Mouse (Mus musculus): ENCODE measurements at regions not wholly inside any gene's neighbourhood (a gene's known extent, or its start where the extent isn't known, plus 50 kb on each side); places are given as distances from the start of the nearest gene placed in this dataset.

- H3K27me3 ChIP-seq (ENCODE audit: control insufficient read depth, insufficient read depth, low read length): no peaks in the 10 kb centered on the region
- no peaks in the 10 kb centered on the region for H3K36me3 ChIP-seq (ENCODE audit: control insufficient read depth, insufficient read depth, low read length)
- H3K9me3 ChIP-seq (ENCODE audit: control insufficient read depth, low read depth, low read length): no peaks in the 10 kb centered on the region
- H3K4me2 ChIP-seq (replicated peaks; ENCODE audit: low read depth, low read length): no peak overlapping the region
- 13% methylated on average over 11 of the region's 11 CpGs for WGBS
- ATAC-seq (ENCODE audit: insufficient number of reproducible peaks, insufficient read depth, low FRiP score, low read depth): peak; percentile 42; the same call in 1 of the 2 replicates
- no peak overlapping the region for H3K4me3 ChIP-seq (ENCODE audit: low read depth, low read length)
- H3K4me1 ChIP-seq (ENCODE audit: control insufficient read depth, insufficient read depth, low read length): no peaks in the 10 kb centered on the region
- H3K27ac ChIP-seq (ENCODE audit: low read length): no peak overlapping the region
- H3K9ac ChIP-seq (replicated peaks; ENCODE audit: low read depth, low read length): no peak overlapping the region
These were observed 168.3 kb upstream of the Csf3r start for GRCm38 (mm10) chr4:125855983-125856591.

GRCm38 (mm10) chr4:125856781-125857180 is 167.6 kb upstream of the Csf3r start:
- Histone ChIP-seq H3K36me3 (ENCODE audit: control insufficient read depth, insufficient read depth, low read length) (no peaks in the 10 kb centered on the region), H3K27me3 (ENCODE audit: control insufficient read depth, insufficient read depth, low read length) (no peaks in the 10 kb centered on the region), H3K9ac (replicated peaks; ENCODE audit: low read depth, low read length) (no peak overlapping the region), H3K9me3 (ENCODE audit: control insufficient read depth, low read depth, low read length) (no peaks in the 10 kb centered on the region), H3K4me1 (ENCODE audit: control insufficient read depth, insufficient read depth, low read length) (no peaks in the 10 kb centered on the region), H3K4me3 (ENCODE audit: low read depth, low read length) (no peak overlapping the region), H3K27ac (ENCODE audit: low read length) (no peak overlapping the region), H3K4me2 (replicated peaks; ENCODE audit: low read depth, low read length) (no peak overlapping the region)
- WGBS: 60% methylated on average over 5 of the region's 5 CpGs
- no peak for ATAC-seq (ENCODE audit: insufficient number of reproducible peaks, insufficient read depth, low FRiP score, low read depth)

DNA sequence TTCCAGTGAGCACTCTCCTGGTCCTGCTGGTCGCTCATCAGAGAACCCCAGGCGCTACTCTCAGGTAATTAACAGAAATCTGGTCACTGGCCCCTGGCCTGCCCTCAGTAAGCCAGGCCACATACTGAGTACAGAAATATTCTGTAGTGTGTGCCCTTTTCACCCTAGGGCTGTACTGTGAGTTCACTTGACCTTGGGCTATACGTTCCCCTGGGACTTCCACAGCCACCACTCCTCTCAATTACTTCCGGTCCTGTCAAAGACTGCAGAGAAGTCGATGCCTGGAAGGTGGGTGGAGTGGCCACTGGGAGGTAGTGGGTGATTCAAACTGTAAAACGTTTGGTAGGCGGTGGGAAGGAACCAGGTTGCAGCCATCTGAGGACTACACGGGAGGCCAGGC is 159.3 kb upstream of the Csf3r start:
- no peaks in the 10 kb centered on the region for H3K27me3 ChIP-seq (ENCODE audit: control insufficient read depth, insufficient read depth, low read length)
- no peak overlapping the region for H3K4me3 ChIP-seq (ENCODE audit: low read depth, low read length)
- H3K4me1 ChIP-seq (ENCODE audit: control insufficient read depth, insufficient read depth, low read length): no peaks in the 10 kb centered on the region
- H3K36me3 ChIP-seq (ENCODE audit: control insufficient read depth, insufficient read depth, low read length): no peaks in the 10 kb centered on the region
- H3K27ac ChIP-seq (ENCODE audit: low read length): no peak overlapping the region
- no peak overlapping the region for H3K4me2 ChIP-seq (replicated peaks; ENCODE audit: low read depth, low read length)
- no peak overlapping the region for H3K9ac ChIP-seq (replicated peaks; ENCODE audit: low read depth, low read length)
- no peaks in the 10 kb centered on the region for H3K9me3 ChIP-seq (ENCODE audit: control insufficient read depth, low read depth, low read length)
- ATAC-seq (ENCODE audit: insufficient number of reproducible peaks, insufficient read depth, low FRiP score, low read depth): no peak
- WGBS: 22% methylated on average over 8 of the region's 8 CpGs

- H3K9ac ChIP-seq (replicated peaks; ENCODE audit: low read depth, low read length): no peak overlapping the region
- H3K27me3 ChIP-seq (ENCODE audit: control insufficient read depth, insufficient read depth, low read length): no peaks in the 10 kb centered on the region
- 55% methylated on average over 9 of the region's 9 CpGs for WGBS
- ATAC-seq (ENCODE audit: insufficient number of reproducible peaks, insufficient read depth, low FRiP score, low read depth): no peak
- H3K27ac ChIP-seq (ENCODE audit: low read length): no peak overlapping the region
- H3K4me3 ChIP-seq (ENCODE audit: low read depth, low read length): no peak overlapping the region
- no peaks in the 10 kb centered on the region for H3K36me3 ChIP-seq (ENCODE audit: control insufficient read depth, insufficient read depth, low read length)
- no peaks in the 10 kb centered on the region for H3K9me3 ChIP-seq (ENCODE audit: control insufficient read depth, low read depth, low read length)
- no peaks in the 10 kb centered on the region for H3K4me1 ChIP-seq (ENCODE audit: control insufficient read depth, insufficient read depth, low read length)
- no peak overlapping the region for H3K4me2 ChIP-seq (replicated peaks; ENCODE audit: low read depth, low read length)
These were observed 158.6 kb upstream of the Csf3r start for GRCm38 (mm10) chr4:125865728-125866127.

GRCm38 (mm10) chr4:125871211-125871610 is 153.1 kb upstream of the Csf3r start:
- Histone ChIP-seq H3K4me2 (replicated peaks; ENCODE audit: low read depth, low read length) (no peak overlapping the region), H3K36me3 (ENCODE audit: control insufficient read depth, insufficient read depth, low read length) (no peaks in the 10 kb centered on the region), H3K9ac (replicated peaks; ENCODE audit: low read depth, low read length) (no peak overlapping the region), H3K27ac (ENCODE audit: low read length) (no peak overlapping the region), H3K27me3 (ENCODE audit: control insufficient read depth, insufficient read depth, low read length) (no peaks in the 10 kb centered on the region), H3K4me3 (ENCODE audit: low read depth, low read length) (no peak overlapping the region), H3K4me1 (ENCODE audit: control insufficient read depth, insufficient read depth, low read length) (no peaks in the 10 kb centered on the region), H3K9me3 (ENCODE audit: control insufficient read depth, low read depth, low read length) (no peaks in the 10 kb centered on the region)
- no peak for ATAC-seq (ENCODE audit: insufficient number of reproducible peaks, insufficient read depth, low FRiP score, low read depth)
- WGBS: 74% methylated on average over 13 of the region's 13 CpGs

GRCm38 (mm10) chr4:125880028-125880427 is 144.3 kb upstream of the Csf3r start:
- no peak overlapping the region for H3K9ac ChIP-seq (replicated peaks; ENCODE audit: low read depth, low read length)

GRCm38 (mm10) chr4:125882531-125882930 is 141.8 kb upstream of the Csf3r start:
- Histone ChIP-seq H3K9me3 (ENCODE audit: control insufficient read depth, low read depth, low read length) (no peaks in the 10 kb centered on the region), H3K4me2 (replicated peaks; ENCODE audit: low read depth, low read length) (no peak overlapping the region), H3K27me3 (ENCODE audit: control insufficient read depth, insufficient read depth, low read length) (no peaks in the 10 kb centered on the region), H3K4me1 (ENCODE audit: control insufficient read depth, insufficient read depth, low read length) (peaks cover 10% of the 10 kb centered on the region; the same call in 1 of the 2 replicates), H3K4me3 (ENCODE audit: low read depth, low read length) (no peak overlapping the region), H3K9ac (replicated peaks; ENCODE audit: low read depth, low read length) (no peak overlapping the region), H3K27ac (ENCODE audit: low read length) (no peak overlapping the region), H3K36me3 (ENCODE audit: control insufficient read depth, insufficient read depth, low read length) (no peaks in the 10 kb centered on the region)
- peak; percentile 65 for ATAC-seq (ENCODE audit: insufficient number of reproducible peaks, insufficient read depth, low FRiP score, low read depth)
- WGBS: 21% methylated on average over 3 of the region's 3 CpGs

More at GRCm38 (mm10) chr4:125880028-125880427, 144.3 kb upstream of the Csf3r start:
- no peaks in the 10 kb centered on the region for H3K27me3 ChIP-seq (ENCODE audit: control insufficient read depth, insufficient read depth, low read length)
- 57% methylated on average over 6 of the region's 6 CpGs for WGBS
- no peak for ATAC-seq (ENCODE audit: insufficient number of reproducible peaks, insufficient read depth, low FRiP score, low read depth)
- no peaks in the 10 kb centered on the region for H3K36me3 ChIP-seq (ENCODE audit: control insufficient read depth, insufficient read depth, low read length)
- peaks cover 10% of the 10 kb centered on the region; the same call in 1 of the 2 replicates for H3K4me1 ChIP-seq (ENCODE audit: control insufficient read depth, insufficient read depth, low read length)
- H3K9me3 ChIP-seq (ENCODE audit: control insufficient read depth, low read depth, low read length): no peaks in the 10 kb centered on the region
- no peak overlapping the region for H3K27ac ChIP-seq (ENCODE audit: low read length)
- H3K4me2 ChIP-seq (replicated peaks; ENCODE audit: low read depth, low read length): no peak overlapping the region
- no peak overlapping the region for H3K4me3 ChIP-seq (ENCODE audit: low read depth, low read length)

- Histone ChIP-seq H3K36me3 (ENCODE audit: control insufficient read depth, insufficient read depth, low read length) (no peaks in the 10 kb centered on the region), H3K27ac (ENCODE audit: low read length) (no peak overlapping the region), H3K4me2 (replicated peaks; ENCODE audit: low read depth, low read length) (no peak overlapping the region), H3K27me3 (ENCODE audit: control insufficient read depth, insufficient read depth, low read length) (no peaks in the 10 kb centered on the region), H3K9me3 (ENCODE audit: control insufficient read depth, low read depth, low read length) (no peaks in the 10 kb centered on the region), H3K4me1 (ENCODE audit: control insufficient read depth, insufficient read depth, low read length) (no peaks in the 10 kb centered on the region), H3K9ac (replicated peaks; ENCODE audit: low read depth, low read length) (no peak overlapping the region), H3K4me3 (ENCODE audit: low read depth, low read length) (no peak overlapping the region)
- 59% methylated on average over 4 of the region's 4 CpGs for WGBS
- no peak for ATAC-seq (ENCODE audit: insufficient number of reproducible peaks, insufficient read depth, low FRiP score, low read depth)
These were observed 133.8 kb upstream of the Csf3r start for GRCm38 (mm10) chr4:125890510-125890909.

GRCm38 (mm10) chr4:125893139-125893538 is 131.2 kb upstream of the Csf3r start:
- H3K9me3 ChIP-seq (ENCODE audit: control insufficient read depth, low read depth, low read length): no peaks in the 10 kb centered on the region
- H3K27me3 ChIP-seq (ENCODE audit: control insufficient read depth, insufficient read depth, low read length): no peaks in the 10 kb centered on the region
- WGBS: 76% methylated on average over 6 of the region's 6 CpGs
- H3K27ac ChIP-seq (ENCODE audit: low read length): no peak overlapping the region
- H3K4me1 ChIP-seq (ENCODE audit: control insufficient read depth, insufficient read depth, low read length): peaks cover 6% of the 10 kb centered on the region
- no peak overlapping the region for H3K9ac ChIP-seq (replicated peaks; ENCODE audit: low read depth, low read length)
- no peak overlapping the region for H3K4me3 ChIP-seq (ENCODE audit: low read depth, low read length)
- H3K36me3 ChIP-seq (ENCODE audit: control insufficient read depth, insufficient read depth, low read length): no peaks in the 10 kb centered on the region
- no peak overlapping the region for H3K4me2 ChIP-seq (replicated peaks; ENCODE audit: low read depth, low read length)
- no peak for ATAC-seq (ENCODE audit: insufficient number of reproducible peaks, insufficient read depth, low FRiP score, low read depth)

All from stomach, embryonic 14.5 days (tissue).